Mouse (Mus musculus): ENCODE data around the gene Wdr70.

DNA sequence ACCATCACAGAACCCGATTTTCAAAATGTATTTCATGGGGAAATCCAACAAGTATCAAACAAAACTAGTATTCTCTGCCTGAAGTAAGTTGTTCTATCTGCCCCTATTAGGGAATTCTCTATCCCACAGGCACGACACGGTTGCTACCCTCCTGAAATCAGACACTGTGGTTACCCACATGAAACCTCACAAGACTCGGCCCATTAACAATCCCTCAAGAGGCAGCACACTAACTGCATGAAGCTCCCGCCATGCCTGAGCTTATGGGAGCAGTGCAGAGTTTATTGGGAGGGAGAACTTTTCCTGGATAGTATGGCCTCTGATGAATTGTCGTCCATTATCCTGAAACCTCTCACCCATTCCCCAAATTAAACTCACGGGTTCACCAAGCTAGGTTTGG, 67.8 kb downstream of the Wdr70 start:
- TF ChIP-seq EP300 (IDR thresholded peaks at IDR 0.05; ENCODE audit: low read length) (no peak), CTCF (conservative IDR thresholded peaks at IDR 0.05 in 1 of 2, IDR thresholded peaks at IDR 0.05 in 1 of 2; ENCODE audit: low read depth in 2 of 2, low read length in 2 of 2) (no peak), NRF1 (IDR thresholded peaks at IDR 0.05; ENCODE audit: low read depth, low read length) (no peak), USF1 (IDR thresholded peaks at IDR 0.05; ENCODE audit: low read depth, low read length) (no peak), SIN3A (IDR thresholded peaks at IDR 0.05; ENCODE audit: low read length) (no peak), POLR2A (IDR thresholded peaks at IDR 0.05; ENCODE audit: low read depth, low read length) (no peak)
